Mouse (Mus musculus) lung, adult 2 months (tissue): ENCODE measurements around the gene Col20a1. TPM values are rescaled to one million over a fixed set of nuclear protein-coding genes. Genes with fewer than 3 reads are reported as not detected.

Experiments used
- DNase-seq: peaks from one replicate; pipeline ENCODE4 v3.0.0; 2022
- H3K4me1 ChIP-seq: fragments of 200-500 bp; 2 replicates; pipeline ENCODE4 v1.6.1; 2011; ENCODE audit warnings: low read length; ENCODE audit not compliant: control insufficient read depth, insufficient read depth
- H3K4me3 ChIP-seq: fragments of 200-500 bp; replicated peaks from 2 replicates; pipeline ENCODE3; 2011; ENCODE audit warnings: low read depth, mild to moderate bottlenecking, control low read depth, low read length; ENCODE audit errors: extremely low read depth
- CTCF ChIP-seq: fragments of 200-500 bp; IDR thresholded peaks from 2 replicates; pipeline ENCODE4 v1.5.1; 2011; ENCODE audit warnings: mild to moderate bottlenecking, low read length, control low read depth; ENCODE audit not compliant: insufficient read depth
- POLR2A ChIP-seq: fragments of 200-500 bp; IDR thresholded peaks from 2 replicates; pipeline ENCODE4 v1.6.1; 2011; ENCODE audit warnings: low read depth, mild to moderate bottlenecking, control low read depth, low read length, borderline replicate concordance; ENCODE audit errors: extremely low read depth
- WGBS: fragments of 180-500 bp; shearing (Covaris S2); methylation state at CpG from one replicate; pipeline ENCODE4 v1.1.7; 2018; 5-methylcytosine and 5-hydroxymethylcytosine counted together
- polyA plus RNA-seq: library from polyadenylated mRNA; depleted of rRNA; stranded (reverse); fragments of >200 nt; gene quantifications from 2 replicates; pipeline ENCODE4 v1.2.3, GENCODE M21; 2012

The Col20a1 gene
- polyA plus RNA-seq, 1 experiment = 3.2 TPM

- TF ChIP-seq POLR2A = no peak
- no peak for TF ChIP-seq CTCF
- H3K4me3 ChIP-seq = no peak overlapping the region
- WGBS = 50% methylated on average over 6 of the region's 6 CpGs
- DNase-seq = no peak
- H3K4me1 ChIP-seq = no peaks in the 10 kb centered on the region
Observed at GRCm38 (mm10) chr2:181036561-181036960, 50.2 kb downstream of the Col20a1 start.

- no peak for TF ChIP-seq POLR2A
- no peak for TF ChIP-seq CTCF
- Histone ChIP-seq H3K4me1 (no peaks in the 10 kb centered on the region), H3K4me3 (no peak overlapping the region)
- DNase-seq = no peak
- 1% methylated on average over 58 of the region's 63 CpGs for WGBS
Observed at GRCm38 (mm10) chr2:181038644-181039355, 52.5 kb downstream of the Col20a1 start.

- Histone ChIP-seq H3K4me1 (no peaks in the 10 kb centered on the region), H3K4me3 (no peak overlapping the region)
- WGBS = 2% methylated on average over 16 of the region's 16 CpGs
- TF ChIP-seq POLR2A = no peak
- no peak for TF ChIP-seq CTCF
- no peak for DNase-seq
Observed at GRCm38 (mm10) chr2:181039356-181039680, 53.0 kb downstream of the Col20a1 start.

- DNase-seq = no peak
- no peak overlapping the region for H3K4me3 ChIP-seq
- 19% methylated on average over 7 of the region's 7 CpGs for WGBS
Observed at GRCm38 (mm10) chr2:181041941-181042340, 55.6 kb downstream of the Col20a1 start.

GRCm38 (mm10) chr2:181042376-181042775 lies 56.0 kb downstream of the Col20a1 start:
- no peak for TF ChIP-seq POLR2A
- TF ChIP-seq CTCF = no peak
- Histone ChIP-seq H3K4me3 (no peak overlapping the region), H3K4me1 (no peaks in the 10 kb centered on the region)
- no peak for DNase-seq

More at GRCm38 (mm10) chr2:181041941-181042340, 55.6 kb downstream of the Col20a1 start:
- TF ChIP-seq POLR2A (no peak), CTCF (no peak)
- H3K4me1 ChIP-seq = no peaks in the 10 kb centered on the region

- WGBS = 38% methylated on average over 3 of the region's 3 CpGs
- TF ChIP-seq CTCF = no peak
- TF ChIP-seq POLR2A = no peak
- Histone ChIP-seq H3K4me3 (no peak within 1 kb of the TSS), H3K4me1 (no peaks in the 10 kb centered on the region)
- DNase-seq = no peak
Observed at GRCm38 (mm10) chr2:181043437-181043836, 57.1 kb downstream of the Col20a1 start, which contains the start of gene Chrna4. TSS of gene Chrna4 (minus strand) at chr2:181043546.

GRCm38 (mm10) chr2:181044001-181044400 lies 57.7 kb downstream of the Col20a1 start:
- H3K4me3 ChIP-seq = no peak overlapping the region
- WGBS = 26% methylated on average over 3 of the region's 3 CpGs
- no peaks in the 10 kb centered on the region for H3K4me1 ChIP-seq
- DNase-seq = no peak
- TF ChIP-seq CTCF (no peak), POLR2A (no peak)

- H3K4me1 ChIP-seq = no peaks in the 10 kb centered on the region
- 45% methylated on average over 7 of the region's 7 CpGs for WGBS
- TF ChIP-seq POLR2A (no peak), CTCF (no peak)
- H3K4me3 ChIP-seq = no peak overlapping the region
- no peak for DNase-seq
Observed at GRCm38 (mm10) chr2:181048252-181048945, 62.1 kb downstream of the Col20a1 start.

- WGBS = 75% methylated on average over 9 of the region's 9 CpGs
Observed at GRCm38 (mm10) chr2:181048986-181049385, 62.7 kb downstream of the Col20a1 start.

GRCm38 (mm10) chr2:181052171-181052570 lies 65.8 kb downstream of the Col20a1 start:
- WGBS = 92% methylated on average over 1 of the region's 1 CpGs
- TF ChIP-seq POLR2A (no peak), CTCF (no peak)
- Histone ChIP-seq H3K4me3 (no peak overlapping the region), H3K4me1 (no peaks in the 10 kb centered on the region)
- DNase-seq = no peak

More at GRCm38 (mm10) chr2:181048986-181049385, 62.7 kb downstream of the Col20a1 start:
- no peak for DNase-seq
- no peaks in the 10 kb centered on the region for H3K4me1 ChIP-seq
- H3K4me3 ChIP-seq = no peak overlapping the region
- TF ChIP-seq POLR2A (no peak), CTCF (no peak)
